Mouse (Mus musculus): ENCODE measurements around the gene Tbc1d23. TPM values are rescaled to one million over a fixed set of nuclear protein-coding genes. Genes with fewer than 3 reads are reported as not detected.

Gene Tbc1d23
- polyA plus RNA-seq, 2 experiments, result 5.4 to 6.6 TPM

- Histone ChIP-seq H3K27me3 (ENCODE audit: control insufficient read depth, insufficient read depth, low read length) (no peaks in the 10 kb centered on the region), H3K9me3 (ENCODE audit: control insufficient read depth, low read length) (no peaks in the 10 kb centered on the region), H3K9ac (replicated peaks) (no peak overlapping the region), H3K27ac (no peak overlapping the region), H3K4me2 (ENCODE audit: low read depth) (no peak overlapping the region), H3K4me1 (replicated peaks; ENCODE audit: control insufficient read depth in 2 of 2, insufficient read depth in 2 of 2, low read length in 1 of 2) (no peaks in the 10 kb centered on the region), H3K4me3 (ENCODE audit: insufficient read depth in 1 of 2, low read depth in 2 of 2, low read length in 2 of 2) (no peak overlapping the region), H3K36me3 (replicated peaks; ENCODE audit: control insufficient read depth, insufficient read depth, low read depth) (peaks cover 5% of the 10 kb centered on the region; the same call in 1 of the 2 replicates)
- DNase-seq (ENCODE audit: low read depth in 3 of 3, low spot score in 3 of 3) (no peak), ATAC-seq (ENCODE audit: insufficient read depth) (no peak)
- 64% methylated on average over 5 of the region's 5 CpGs for WGBS (ENCODE audit: insufficient replicate concordance)
- TF ChIP-seq CTCF (IDR thresholded peaks at IDR 0.05; ENCODE audit: low read depth) (no peak), EP300 (IDR thresholded peaks at IDR 0.05; ENCODE audit: low read depth) (no peak)
These were observed 34.7 kb downstream of the Tbc1d23 start for GRCm38 (mm10) chr16:57196590-57196989.

- H3K36me3 ChIP-seq (replicated peaks; ENCODE audit: control insufficient read depth, insufficient read depth, low read depth), result peaks cover 8% of the 10 kb centered on the region
- DNase-seq (ENCODE audit: low read depth in 3 of 3, low spot score in 3 of 3) (no peak), ATAC-seq (ENCODE audit: insufficient read depth) (no peak)
- no peak overlapping the region for H3K9ac ChIP-seq (replicated peaks)
- no peak overlapping the region for H3K27ac ChIP-seq
- 86% methylated on average over 14 of the region's 14 CpGs for WGBS (ENCODE audit: insufficient replicate concordance)
- no peaks in the 10 kb centered on the region for H3K9me3 ChIP-seq (ENCODE audit: control insufficient read depth, low read length)
- TF ChIP-seq EP300 (IDR thresholded peaks at IDR 0.05; ENCODE audit: low read depth) (no peak), CTCF (IDR thresholded peaks at IDR 0.05; ENCODE audit: low read depth) (no peak)
- H3K4me1 ChIP-seq (replicated peaks; ENCODE audit: control insufficient read depth in 2 of 2, insufficient read depth in 2 of 2, low read length in 1 of 2), result peaks cover 0 to 2% of the 10 kb centered on the region in 2 experiments; a peak in 1 of 4 replicates
- H3K4me3 ChIP-seq (ENCODE audit: insufficient read depth in 1 of 2, low read depth in 2 of 2, low read length in 2 of 2), result no peak overlapping the region
- H3K4me2 ChIP-seq (ENCODE audit: low read depth), result no peak overlapping the region
- no peaks in the 10 kb centered on the region for H3K27me3 ChIP-seq (ENCODE audit: control insufficient read depth, insufficient read depth, low read length)
These were observed 40.1 kb downstream of the Tbc1d23 start for GRCm38 (mm10) chr16:57191214-57191613.

- no peak for ATAC-seq (ENCODE audit: insufficient read depth)
- 72% methylated on average over 8 of the region's 8 CpGs for WGBS (ENCODE audit: insufficient replicate concordance)
These were observed 40.9 kb downstream of the Tbc1d23 start for GRCm38 (mm10) chr16:57190390-57190789.

DNA sequence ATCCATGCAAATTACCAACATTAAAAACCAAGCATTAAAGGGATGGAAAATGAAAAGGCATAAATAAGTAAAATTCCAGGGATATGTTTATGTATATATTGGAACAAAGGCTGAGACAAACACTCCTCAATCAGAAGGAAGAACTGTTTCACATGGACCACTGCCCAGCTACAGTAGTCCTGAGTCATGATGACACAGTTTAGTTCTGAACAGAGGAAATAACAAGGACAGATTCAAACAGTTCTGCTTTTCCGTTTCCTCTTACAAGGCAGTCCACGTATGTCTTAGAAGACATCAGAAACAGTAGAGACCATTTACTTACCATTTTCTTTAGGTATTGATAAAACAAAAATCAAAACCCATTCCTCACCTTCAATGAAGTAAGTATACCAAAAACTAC is 41.8 kb downstream of the Tbc1d23 start:
- ATAC-seq (ENCODE audit: insufficient read depth), result no peak
- no peak for DNase-seq (ENCODE audit: low read depth in 3 of 3, low spot score in 3 of 3)
- peaks cover 0 to 2% of the 10 kb centered on the region in 2 experiments; a peak in 1 of 4 replicates for H3K4me1 ChIP-seq (replicated peaks; ENCODE audit: control insufficient read depth in 2 of 2, insufficient read depth in 2 of 2, low read length in 1 of 2)
- WGBS (ENCODE audit: insufficient replicate concordance), result 33% methylated on average over 2 of the region's 2 CpGs
- H3K27ac ChIP-seq, result no peak overlapping the region
- no peaks in the 10 kb centered on the region for H3K9me3 ChIP-seq (ENCODE audit: control insufficient read depth, low read length)
- H3K36me3 ChIP-seq (replicated peaks; ENCODE audit: control insufficient read depth, insufficient read depth, low read depth), result peaks cover 8% of the 10 kb centered on the region
- TF ChIP-seq CTCF (IDR thresholded peaks at IDR 0.05; ENCODE audit: low read depth) (no peak), EP300 (IDR thresholded peaks at IDR 0.05; ENCODE audit: low read depth) (no peak)
- H3K27me3 ChIP-seq (ENCODE audit: control insufficient read depth, insufficient read depth, low read length), result no peaks in the 10 kb centered on the region
- H3K4me3 ChIP-seq (ENCODE audit: insufficient read depth in 1 of 2, low read depth in 2 of 2, low read length in 2 of 2), result no peak overlapping the region
- H3K9ac ChIP-seq (replicated peaks), result no peak overlapping the region
- no peak overlapping the region for H3K4me2 ChIP-seq (ENCODE audit: low read depth)

More at GRCm38 (mm10) chr16:57190390-57190789, 40.9 kb downstream of the Tbc1d23 start:
- no peak for DNase-seq (ENCODE audit: low read depth in 3 of 3, low spot score in 3 of 3)
- Histone ChIP-seq H3K9me3 (ENCODE audit: control insufficient read depth, low read length) (no peaks in the 10 kb centered on the region), H3K4me1 (replicated peaks; ENCODE audit: control insufficient read depth in 2 of 2, insufficient read depth in 2 of 2, low read length in 1 of 2) (peaks cover 0 to 2% of the 10 kb centered on the region in 2 experiments; a peak in 1 of 4 replicates), H3K9ac (replicated peaks) (no peak overlapping the region), H3K27ac (no peak overlapping the region), H3K4me3 (ENCODE audit: insufficient read depth in 1 of 2, low read depth in 2 of 2, low read length in 2 of 2) (no peak overlapping the region), H3K36me3 (replicated peaks; ENCODE audit: control insufficient read depth, insufficient read depth, low read depth) (peaks cover 8% of the 10 kb centered on the region), H3K27me3 (ENCODE audit: control insufficient read depth, insufficient read depth, low read length) (no peaks in the 10 kb centered on the region), H3K4me2 (ENCODE audit: low read depth) (no peak overlapping the region)
- TF ChIP-seq EP300 (IDR thresholded peaks at IDR 0.05; ENCODE audit: low read depth) (no peak), CTCF (IDR thresholded peaks at IDR 0.05; ENCODE audit: low read depth) (no peak)

DNA sequence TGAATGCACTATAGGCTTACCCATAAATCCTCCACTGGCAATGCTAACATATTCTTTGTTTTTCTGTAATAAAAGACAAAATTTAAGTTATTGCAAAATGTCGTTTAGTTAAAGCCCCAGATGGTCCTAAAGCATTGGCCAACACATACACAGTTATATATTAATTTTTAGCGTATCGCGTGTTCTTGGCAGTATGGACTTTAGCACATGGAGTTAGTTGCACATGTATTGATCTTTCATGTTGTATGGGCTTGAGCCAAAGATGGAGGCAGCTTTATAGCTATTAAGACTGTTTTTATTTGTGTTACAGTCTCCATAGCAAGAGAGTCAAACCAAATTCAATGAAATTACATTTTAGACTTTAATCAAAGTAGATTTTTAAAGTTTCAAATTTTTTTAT is 44.7 kb downstream of the Tbc1d23 start:
- Histone ChIP-seq H3K27me3 (ENCODE audit: control insufficient read depth, insufficient read depth, low read length) (no peaks in the 10 kb centered on the region), H3K9ac (replicated peaks) (no peak overlapping the region), H3K4me1 (replicated peaks; ENCODE audit: control insufficient read depth in 2 of 2, insufficient read depth in 2 of 2, low read length in 1 of 2) (peaks cover 0 to 4% of the 10 kb centered on the region in 2 experiments; a peak in 1 of 4 replicates), H3K4me2 (ENCODE audit: low read depth) (no peak overlapping the region), H3K27ac (no peak overlapping the region), H3K9me3 (ENCODE audit: control insufficient read depth, low read length) (no peaks in the 10 kb centered on the region), H3K4me3 (ENCODE audit: insufficient read depth in 1 of 2, low read depth in 2 of 2, low read length in 2 of 2) (no peak overlapping the region), H3K36me3 (replicated peaks; ENCODE audit: control insufficient read depth, insufficient read depth, low read depth) (peaks cover 3% of the 10 kb centered on the region)
- TF ChIP-seq CTCF (IDR thresholded peaks at IDR 0.05; ENCODE audit: low read depth), result no peak
- 89% methylated on average over 4 of the region's 4 CpGs for WGBS (ENCODE audit: insufficient replicate concordance)
- no peak for ATAC-seq (ENCODE audit: insufficient read depth)
- DNase-seq (ENCODE audit: low read depth in 3 of 3, low spot score in 3 of 3), result no peak

All from liver, embryonic 14.5 days (tissue).